Mouse (Mus musculus): ENCODE measurements around the gene Ilkap. TPM values are rescaled to one million over a fixed set of nuclear protein-coding genes. Genes with fewer than 3 reads are reported as not detected.

Gene Ilkap
- polyA plus RNA-seq, 1 experiment: 80.3 TPM

GRCm38 (mm10) chr1:91437083-91437400, 38.4 kb upstream of the Ilkap start:
- no peak overlapping the region for H3K4me3 ChIP-seq
- no peaks in the 10 kb centered on the region for H3K79me2 ChIP-seq (ENCODE audit: control insufficient read depth, insufficient read depth)
- TF ChIP-seq USF1 (IDR thresholded peaks at IDR 0.05; ENCODE audit: low read depth) (no peak), MYOG (IDR thresholded peaks at IDR 0.05; ENCODE audit: control insufficient read depth in 1 of 3, insufficient read depth in 1 of 3, insufficient read length in 2 of 3, low read depth in 2 of 3) (no peak), REST (IDR thresholded peaks at IDR 0.05; ENCODE audit: insufficient read depth, insufficient read length) (no peak), TCF3 (IDR thresholded peaks at IDR 0.05; ENCODE audit: insufficient read length, low read depth) (no peak), MAX (IDR thresholded peaks at IDR 0.05; ENCODE audit: low read depth) (no peak), E2F4 (IDR thresholded peaks at IDR 0.05; ENCODE audit: insufficient read depth) (no peak), SRF (IDR thresholded peaks at IDR 0.05; ENCODE audit: control insufficient read depth, insufficient read length, low read depth) (no peak), POLR2A (IDR thresholded peaks at IDR 0.05; ENCODE audit: insufficient read length, low read depth) (no peak), POLR2AphosphoS2 (IDR thresholded peaks at IDR 0.05; ENCODE audit: insufficient read length, low read depth) (no peak)
- no peak overlapping the region for H3K4me2 ChIP-seq (ENCODE audit: low read depth)
- no peak overlapping the region for H3ac ChIP-seq (ENCODE audit: control insufficient read depth, insufficient read length)
- peaks cover 8% of the 10 kb centered on the region for H3K36me3 ChIP-seq (ENCODE audit: control insufficient read depth, insufficient read depth)
- no peaks in the 10 kb centered on the region for H3K27me3 ChIP-seq (ENCODE audit: control insufficient read depth, insufficient read depth, insufficient read length)

GRCm38 (mm10) chr1:91436380-91437082, 37.9 kb upstream of the Ilkap start:
- no peak overlapping the region for H3K4me2 ChIP-seq (ENCODE audit: low read depth)
- H3K36me3 ChIP-seq (ENCODE audit: control insufficient read depth, insufficient read depth): peaks cover 11% of the 10 kb centered on the region
- no peaks in the 10 kb centered on the region for H3K79me2 ChIP-seq (ENCODE audit: control insufficient read depth, insufficient read depth)
- no peaks in the 10 kb centered on the region for H3K27me3 ChIP-seq (ENCODE audit: control insufficient read depth, insufficient read depth, insufficient read length)
- no peak overlapping the region for H3ac ChIP-seq (ENCODE audit: control insufficient read depth, insufficient read length)
- TF ChIP-seq POLR2AphosphoS2 (IDR thresholded peaks at IDR 0.05; ENCODE audit: insufficient read length, low read depth) (no peak), MAX (IDR thresholded peaks at IDR 0.05; ENCODE audit: low read depth) (no peak), SRF (IDR thresholded peaks at IDR 0.05; ENCODE audit: control insufficient read depth, insufficient read length, low read depth) (no peak), REST (IDR thresholded peaks at IDR 0.05; ENCODE audit: insufficient read depth, insufficient read length) (no peak), TCF3 (IDR thresholded peaks at IDR 0.05; ENCODE audit: insufficient read length, low read depth) (no peak), USF1 (IDR thresholded peaks at IDR 0.05; ENCODE audit: low read depth) (no peak), TCF12 (IDR thresholded peaks at IDR 0.05; ENCODE audit: insufficient read depth, poor library complexity, severe bottlenecking) (no peak), CEBPB (IDR thresholded peaks at IDR 0.05; ENCODE audit: insufficient read depth, poor library complexity, severe bottlenecking) (no peak), E2F4 (IDR thresholded peaks at IDR 0.05; ENCODE audit: insufficient read depth) (no peak), POLR2A (IDR thresholded peaks at IDR 0.05; ENCODE audit: insufficient read length, low read depth) (no peak), MYOD1 (IDR thresholded peaks at IDR 0.05; ENCODE audit: control insufficient read depth in 1 of 3, insufficient read length in 2 of 3, low read depth in 2 of 3) (no peak), MYOG (IDR thresholded peaks at IDR 0.05; ENCODE audit: control insufficient read depth in 1 of 3, insufficient read depth in 1 of 3, insufficient read length in 2 of 3, low read depth in 2 of 3) (no peak)
- no peak overlapping the region for H3K4me3 ChIP-seq

GRCm38 (mm10) chr1:91435606-91436130, 37.1 kb upstream of the Ilkap start:
- Histone ChIP-seq H3K27me3 (ENCODE audit: control insufficient read depth, insufficient read depth, insufficient read length) (no peaks in the 10 kb centered on the region), H3ac (ENCODE audit: control insufficient read depth, insufficient read length) (no peak overlapping the region), H3K79me2 (ENCODE audit: control insufficient read depth, insufficient read depth) (no peaks in the 10 kb centered on the region), H3K36me3 (ENCODE audit: control insufficient read depth, insufficient read depth) (peaks cover 14% of the 10 kb centered on the region), H3K4me2 (ENCODE audit: low read depth) (no peak overlapping the region), H3K4me3 (no peak overlapping the region)
- TF ChIP-seq POLR2A (IDR thresholded peaks at IDR 0.05; ENCODE audit: insufficient read length, low read depth) (no peak), REST (IDR thresholded peaks at IDR 0.05; ENCODE audit: insufficient read depth, insufficient read length) (no peak), CEBPB (IDR thresholded peaks at IDR 0.05; ENCODE audit: insufficient read depth, poor library complexity, severe bottlenecking) (no peak), TCF3 (IDR thresholded peaks at IDR 0.05; ENCODE audit: insufficient read length, low read depth) (no peak), MYOG (IDR thresholded peaks at IDR 0.05; ENCODE audit: control insufficient read depth in 1 of 3, insufficient read depth in 1 of 3, insufficient read length in 2 of 3, low read depth in 2 of 3) (no peak), TCF12 (IDR thresholded peaks at IDR 0.05; ENCODE audit: insufficient read depth, poor library complexity, severe bottlenecking) (no peak), E2F4 (IDR thresholded peaks at IDR 0.05; ENCODE audit: insufficient read depth) (no peak), MYOD1 (IDR thresholded peaks at IDR 0.05; ENCODE audit: control insufficient read depth in 1 of 3, insufficient read length in 2 of 3, low read depth in 2 of 3) (no peak), USF1 (IDR thresholded peaks at IDR 0.05; ENCODE audit: low read depth) (no peak), POLR2AphosphoS2 (IDR thresholded peaks at IDR 0.05; ENCODE audit: insufficient read length, low read depth) (no peak), SRF (IDR thresholded peaks at IDR 0.05; ENCODE audit: control insufficient read depth, insufficient read length, low read depth) (no peak), MAX (IDR thresholded peaks at IDR 0.05; ENCODE audit: low read depth) (no peak)

GRCm38 (mm10) chr1:91434905-91435304, 36.3 kb upstream of the Ilkap start:
- Histone ChIP-seq H3K36me3 (ENCODE audit: control insufficient read depth, insufficient read depth) (peaks cover 14% of the 10 kb centered on the region), H3K4me3 (no peak overlapping the region), H3K4me2 (ENCODE audit: low read depth) (no peak overlapping the region), H3ac (ENCODE audit: control insufficient read depth, insufficient read length) (no peak overlapping the region), H3K79me2 (ENCODE audit: control insufficient read depth, insufficient read depth) (no peaks in the 10 kb centered on the region), H3K27me3 (ENCODE audit: control insufficient read depth, insufficient read depth, insufficient read length) (no peaks in the 10 kb centered on the region)
- TF ChIP-seq CEBPB (IDR thresholded peaks at IDR 0.05; ENCODE audit: insufficient read depth, poor library complexity, severe bottlenecking) (no peak), POLR2AphosphoS2 (IDR thresholded peaks at IDR 0.05; ENCODE audit: insufficient read length, low read depth) (no peak), TCF3 (IDR thresholded peaks at IDR 0.05; ENCODE audit: insufficient read length, low read depth) (no peak), POLR2A (IDR thresholded peaks at IDR 0.05; ENCODE audit: insufficient read length, low read depth) (no peak), MYOD1 (IDR thresholded peaks at IDR 0.05; ENCODE audit: control insufficient read depth in 1 of 3, insufficient read length in 2 of 3, low read depth in 2 of 3) (no peak), E2F4 (IDR thresholded peaks at IDR 0.05; ENCODE audit: insufficient read depth) (no peak), USF1 (IDR thresholded peaks at IDR 0.05; ENCODE audit: low read depth) (no peak), TCF12 (IDR thresholded peaks at IDR 0.05; ENCODE audit: insufficient read depth, poor library complexity, severe bottlenecking) (no peak), MAX (IDR thresholded peaks at IDR 0.05; ENCODE audit: low read depth) (no peak), SRF (IDR thresholded peaks at IDR 0.05; ENCODE audit: control insufficient read depth, insufficient read length, low read depth) (no peak)

Measured in myocyte (in vitro differentiated cells).